Mouse (Mus musculus): ENCODE results near the gene Hoxc12. TPM values are rescaled to one million over a fixed set of nuclear protein-coding genes. Genes with fewer than 3 reads are reported as not detected.

The Hoxc12 gene
- total RNA-seq, 2 experiments from 2014 or later = not detected

DNA sequence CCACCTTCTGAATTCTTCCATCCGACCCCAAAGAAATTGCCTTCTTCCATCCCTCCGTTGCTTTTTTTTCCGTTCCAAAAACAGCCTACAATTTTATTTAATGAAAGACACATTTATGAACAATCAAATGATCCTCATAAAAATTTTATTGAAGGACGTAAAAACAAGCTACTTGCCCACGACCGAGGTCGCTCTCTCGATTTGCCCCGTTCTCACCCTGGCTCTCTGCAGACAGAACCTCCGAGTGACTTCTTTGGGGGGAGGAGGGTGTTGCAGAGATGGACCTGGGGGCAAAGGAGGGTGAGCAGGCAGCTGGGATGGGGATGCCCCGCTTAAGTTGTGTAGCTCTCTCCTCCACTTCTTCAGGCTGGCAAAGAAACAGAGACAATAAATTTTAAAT is 43.8 kb downstream of the Hoxc12 start:
- no peak for DNase-seq (ENCODE audit: low spot score in 2 of 2)

- DNase-seq (ENCODE audit: low spot score in 2 of 2) = no peak
Observed at GRCm38 (mm10) chr15:102980912-102981311, 44.4 kb downstream of the Hoxc12 start.

- no peak for DNase-seq (ENCODE audit: low spot score in 2 of 2)
Observed at GRCm38 (mm10) chr15:102981379-102982288, 45.1 kb downstream of the Hoxc12 start.

DNA sequence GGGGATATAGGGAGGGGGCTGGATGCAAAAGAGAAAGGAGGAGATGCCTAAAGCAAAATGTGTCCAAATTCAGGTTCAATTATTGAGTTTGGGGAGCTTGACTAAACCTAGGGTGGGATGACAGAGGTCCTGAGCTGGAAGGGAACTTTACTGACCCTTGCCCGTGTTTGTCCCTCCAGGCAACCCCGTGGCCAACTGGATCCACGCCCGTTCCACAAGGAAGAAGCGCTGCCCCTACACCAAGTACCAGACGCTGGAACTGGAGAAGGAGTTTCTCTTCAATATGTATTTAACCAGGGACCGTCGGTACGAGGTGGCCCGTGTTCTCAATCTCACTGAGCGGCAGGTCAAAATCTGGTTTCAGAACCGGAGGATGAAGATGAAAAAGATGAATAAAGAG is 47.2 kb downstream of the Hoxc12 start:
- no peak for DNase-seq (ENCODE audit: low spot score in 2 of 2)

GRCm38 (mm10) chr15:102984521-102984920 is 48.0 kb downstream of the Hoxc12 start:
- DNase-seq (ENCODE audit: low spot score in 2 of 2) = no peak

DNA sequence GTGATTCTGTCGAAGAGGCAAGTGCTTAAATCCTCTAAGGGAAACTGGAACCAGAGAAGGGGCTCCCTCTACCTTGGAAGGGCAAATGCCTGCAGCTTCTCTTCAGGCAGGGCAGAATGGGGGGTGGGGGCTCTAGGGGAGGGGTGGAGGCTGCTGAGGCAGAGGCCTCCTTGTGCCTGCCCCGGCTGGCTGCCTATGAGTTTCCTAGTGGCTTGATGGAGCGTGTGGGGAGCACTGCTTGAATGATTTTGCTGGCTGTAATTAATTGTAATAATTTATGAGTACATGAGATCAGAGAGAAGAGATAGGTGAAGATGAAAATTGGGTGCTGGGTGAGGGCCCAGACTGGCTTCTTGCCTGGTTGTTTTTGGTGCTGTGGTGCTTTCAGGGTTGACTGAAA is 48.4 kb downstream of the Hoxc12 start:
- DNase-seq (ENCODE audit: low spot score in 2 of 2) = no peak

- DNase-seq (ENCODE audit: low spot score in 2 of 2) = peak; percentile 97 to 98
Observed at GRCm38 (mm10) chr15:102987124-102987833, 50.7 kb downstream of the Hoxc12 start.

- no peak for DNase-seq (ENCODE audit: low spot score in 2 of 2)
Observed at GRCm38 (mm10) chr15:102988078-102988477, 51.5 kb downstream of the Hoxc12 start.

Small RNAs within 50 kb of the gene (microRNA-seq; reads per million reads assigned to microRNA genes)
- gene Mir196a-2 (ENCODE audit: borderline number of aligned reads in 2 of 2) = 151 to 175 reads per million in 2 experiments

Other genes with a start within 250 kb of the Hoxc12 start
- 100 to 1,000 TPM in 1 of 2 experiments, 10 to 100 TPM in 1; 95.4 to 106 TPM for gene Calcoco1, start 214.6 kb upstream of the Hoxc12 start, total RNA-seq (2021)
- not detected for gene Hoxc13, start 15.7 kb upstream of the Hoxc12 start, total RNA-seq (2021)
- gene Hoxc11, start 17.7 kb downstream of the Hoxc12 start, total RNA-seq (2021) = not detected
- gene Hoxc10, start 30.0 kb downstream of the Hoxc12 start, total RNA-seq (2021) = under 1 TPM; 0.20 to 0.67 TPM
- gene Hoxc5, start 30.7 kb downstream of the Hoxc12 start, total RNA-seq (2021) = 1 to 10 TPM; 7.0 to 7.5 TPM
- 1 to 10 TPM in 1 of 2 experiments, under 1 TPM in 1; 0.66 to 1.4 TPM for gene Hoxc9, start 39.7 kb downstream of the Hoxc12 start, total RNA-seq (2021)
- 10 to 100 TPM; 30.8 to 34.8 TPM for gene Hoxc8, start 53.9 kb downstream of the Hoxc12 start, total RNA-seq (2021)
- gene Hoxc6, start 61.5 kb downstream of the Hoxc12 start, total RNA-seq (2021) = 10 to 100 TPM; 47.9 to 59.3 TPM
- 1 to 10 TPM; 5.0 to 7.3 TPM for gene Hoxc4, start 82.2 kb downstream of the Hoxc12 start, total RNA-seq (2021)
- gene Smug1, start 230.3 kb downstream of the Hoxc12 start, total RNA-seq (2021) = 10 to 100 TPM; 12.5 to 13.2 TPM

Measured in adrenal gland, adult 18-20 months (tissue).